In genomic region chr12:108954456-108954855, GRCm38 (mm10) we compare ENCODE assay signal across 14 mouse cellular contexts.
DNase-seq lines count a peak whose midpoint lies in the region; ATAC-seq lines count a peak whose summit lies in the region.
"Had no signal": no experiment of that assay in that cellular context is flagged by ENCODE, and none has a peak within 500 bp of the region (broad histone marks: within the 10 kb centered on the region; RNA-seq: fewer than 3 reads in every experiment).

No protein-coding gene starts in this region.

- H3K4me3 ChIP-seq in hindbrain, embryonic 10.5 days = no peak overlapping the region
- no peak overlapping the region for H3K4me3 ChIP-seq in hindbrain, embryonic 14.5 days (replicated peaks; ENCODE audit: low read length)
- H3K4me3 ChIP-seq in midbrain, embryonic 13.5 days (replicated peaks) = no peak overlapping the region
- no peak overlapping the region for H3K4me3 ChIP-seq in midbrain, embryonic 11.5 days (ENCODE audit: low read depth, low read length)
- no peak overlapping the region for H3K4me3 ChIP-seq in hindbrain, embryonic 12.5 days
- H3K4me3 ChIP-seq: heart, embryonic 12.5 days; hindbrain, embryonic 15.5 days had no signal

- H3K27me3 ChIP-seq in hindbrain, embryonic 10.5 days (ENCODE audit: insufficient read depth, poor library complexity, severe bottlenecking) = peaks cover 11% of the 10 kb centered on the region
- H3K27me3 ChIP-seq in hindbrain, embryonic 14.5 days (ENCODE audit: control insufficient read depth, insufficient read depth, low read length) = no peaks in the 10 kb centered on the region
- H3K27me3 ChIP-seq in midbrain, embryonic 13.5 days = 0 out of 2 replicates have a peak, but pooled peaks cover 5% of the 10 kb centered on the region
- H3K27me3 ChIP-seq in midbrain, embryonic 11.5 days (ENCODE audit: control insufficient read depth, insufficient read depth, low read length) = no peaks in the 10 kb centered on the region
- no peaks in the 10 kb centered on the region for H3K27me3 ChIP-seq in hindbrain, embryonic 12.5 days
- H3K27me3 ChIP-seq: heart, embryonic 12.5 days; hindbrain, embryonic 15.5 days had no signal

- no peak for ATAC-seq in hindbrain, embryonic 14.5 days (ENCODE audit: low FRiP score)
- ATAC-seq in midbrain, embryonic 13.5 days = no peak
- no peak for ATAC-seq in midbrain, embryonic 11.5 days (ENCODE audit: low FRiP score)
- 0 out of 2 replicates have a peak, but pooled peaks have one; percentile 4 for ATAC-seq in hindbrain, embryonic 12.5 days (ENCODE audit: low FRiP score)

- H3K27ac ChIP-seq in hindbrain, embryonic 10.5 days = peak overlapping the region; percentile 17; the same call in 1 of the 2 replicates
- no peak overlapping the region for H3K27ac ChIP-seq in hindbrain, embryonic 14.5 days
- no peak overlapping the region for H3K27ac ChIP-seq in midbrain, embryonic 13.5 days
- no peak overlapping the region for H3K27ac ChIP-seq in midbrain, embryonic 11.5 days (ENCODE audit: low read depth, low read length)
- H3K27ac ChIP-seq in hindbrain, embryonic 12.5 days = peak overlapping the region; percentile 14; the same call in 1 of the 2 replicates
- H3K27ac ChIP-seq: hindbrain, embryonic 15.5 days; macrophage; stomach, postnatal 0 days had no signal

- H3K36me3 ChIP-seq in hindbrain, embryonic 10.5 days = no peaks in the 10 kb centered on the region
- no peaks in the 10 kb centered on the region for H3K36me3 ChIP-seq in hindbrain, embryonic 14.5 days (replicated peaks; ENCODE audit: control insufficient read depth, insufficient read depth)
- H3K36me3 ChIP-seq in midbrain, embryonic 13.5 days = no peaks in the 10 kb centered on the region
- no peaks in the 10 kb centered on the region for H3K36me3 ChIP-seq in midbrain, embryonic 11.5 days (ENCODE audit: control insufficient read depth, insufficient read depth, low read length)
- no peaks in the 10 kb centered on the region for H3K36me3 ChIP-seq in hindbrain, embryonic 12.5 days
- H3K36me3 ChIP-seq: heart, embryonic 12.5 days; hindbrain, embryonic 15.5 days had no signal

- 58% methylated on average over 2 of the region's 2 CpGs for WGBS in hindbrain, embryonic 10.5 days
- 23% methylated on average over 2 of the region's 2 CpGs for WGBS in hindbrain, embryonic 14.5 days
- WGBS in midbrain, embryonic 13.5 days = 38% methylated on average over 2 of the region's 2 CpGs
- WGBS in midbrain, embryonic 11.5 days = 54% methylated on average over 2 of the region's 2 CpGs
- 52% methylated on average over 2 of the region's 2 CpGs for WGBS in hindbrain, embryonic 12.5 days

- no peaks in the 10 kb centered on the region for H3K9me3 ChIP-seq in hindbrain, embryonic 10.5 days
- H3K9me3 ChIP-seq in hindbrain, embryonic 14.5 days (ENCODE audit: control insufficient read depth, low read length) = no peaks in the 10 kb centered on the region
- H3K9me3 ChIP-seq in midbrain, embryonic 13.5 days = no peaks in the 10 kb centered on the region
- H3K9me3 ChIP-seq in midbrain, embryonic 11.5 days (ENCODE audit: control insufficient read depth, low read length) = no peaks in the 10 kb centered on the region
- no peaks in the 10 kb centered on the region for H3K9me3 ChIP-seq in hindbrain, embryonic 12.5 days (replicated peaks)
- H3K9me3 ChIP-seq: heart, embryonic 12.5 days; hindbrain, embryonic 15.5 days had no signal

- no peak overlapping the region for H3K9ac ChIP-seq in hindbrain, embryonic 14.5 days
- H3K9ac ChIP-seq in midbrain, embryonic 13.5 days (replicated peaks) = no peak overlapping the region
- H3K9ac ChIP-seq in midbrain, embryonic 11.5 days (ENCODE audit: low read length) = no peak overlapping the region
- H3K9ac ChIP-seq in hindbrain, embryonic 12.5 days = no peak overlapping the region
- H3K9ac ChIP-seq: heart, embryonic 12.5 days; hindbrain, embryonic 15.5 days had no signal

- peaks cover 54% of the 10 kb centered on the region for H3K4me1 ChIP-seq in hindbrain, embryonic 10.5 days (replicated peaks)
- H3K4me1 ChIP-seq in hindbrain, embryonic 14.5 days (replicated peaks; ENCODE audit: control insufficient read depth, insufficient read depth, low read length) = peaks cover 34% of the 10 kb centered on the region
- H3K4me1 ChIP-seq in midbrain, embryonic 13.5 days (replicated peaks) = peaks cover 60% of the 10 kb centered on the region
- H3K4me1 ChIP-seq in midbrain, embryonic 11.5 days (ENCODE audit: control insufficient read depth, insufficient read depth, low read length) = peaks cover 18% of the 10 kb centered on the region
- H3K4me1 ChIP-seq in hindbrain, embryonic 12.5 days = peaks cover 58% of the 10 kb centered on the region

- no peak for DNase-seq in hindbrain, embryonic 10.5 days (ENCODE audit: low spot score)
- no peak for DNase-seq in hindbrain, embryonic 14.5 days (ENCODE audit: low spot score)
- DNase-seq in midbrain, embryonic 11.5 days (ENCODE audit: low spot score, missing footprints) = no peak
- peak; percentile 88 for DNase-seq in Muller cell, postnatal 12 days (ENCODE audit: inconsistent ontology term)
- DNase-seq in lung, postnatal 10 days = no peak
- DNase-seq: layer of hippocampus, adult 9-11 months; thymus, adult 2 months; thymus, postnatal 4 days had no signal

- H3K4me2 ChIP-seq in hindbrain, embryonic 14.5 days (replicated peaks) = no peak overlapping the region
- peak overlapping the region; percentile 22; the same call in 1 of the 2 replicates for H3K4me2 ChIP-seq in midbrain, embryonic 13.5 days (replicated peaks)
- H3K4me2 ChIP-seq in midbrain, embryonic 11.5 days = no peak overlapping the region
- H3K4me2 ChIP-seq in hindbrain, embryonic 12.5 days (replicated peaks) = no peak overlapping the region
- H3K4me2 ChIP-seq: heart, embryonic 12.5 days; hindbrain, embryonic 15.5 days had no signal

Comparison
In these comparisons a context has a peak if more than half of its experiments do, and no peak if none do; other contexts are left out.
1. H3K27ac ChIP-seq: peak in hindbrain, embryonic 10.5 days (single experiment) and hindbrain, embryonic 12.5 days (single experiment); none in hindbrain, embryonic 14.5 days (single experiment), midbrain, embryonic 13.5 days (single experiment) and midbrain, embryonic 11.5 days (single experiment).